Mouse (Mus musculus) T-helper 17 cell (primary cell): ENCODE measurements around the gene Lamtor5.

ENCODE experiments used
- in situ Hi-C, 2 experiments: fragments of 300-600 bp; cut with MboI, MseI; formaldehyde crosslinking; loops; 1 replicate in 1 of 2; 2 replicates in 1 of 2; pipeline ENCODE4 v1.15.1; 2025; ENCODE audit warnings: high pct_unique_total_duplicates in 2 of 2

The Lamtor5 gene

GRCm38 (mm10) chr3:107278479-107279269 is at the start of gene Lamtor5:
TSS of gene Lamtor5 (plus strand) at chr3:107278858.
- in situ Hi-C loops = no loop called here

GRCm38 (mm10) chr3:107229221-107229620 is 49.4 kb upstream of the Lamtor5 start:
- in situ Hi-C loops = no loop called here

GRCm38 (mm10) chr3:107229822-107230221 is 48.8 kb upstream of the Lamtor5 start:
- in situ Hi-C loops = loop anchor here (5.0 to 10.0 kb wide), 2 partner anchors 335 to 347 kb away; no protein-coding TSS in a partner anchor

- in situ Hi-C loops = loop anchor here (5.0 to 10.0 kb wide), 2 partner anchors 334 to 347 kb away; no protein-coding TSS in a partner anchor
Observed at GRCm38 (mm10) chr3:107230527-107230926, 48.1 kb upstream of the Lamtor5 start, which contains the start of gene A630076J17Rik. TSS of gene A630076J17Rik (plus strand) at chr3:107230614.

DNA sequence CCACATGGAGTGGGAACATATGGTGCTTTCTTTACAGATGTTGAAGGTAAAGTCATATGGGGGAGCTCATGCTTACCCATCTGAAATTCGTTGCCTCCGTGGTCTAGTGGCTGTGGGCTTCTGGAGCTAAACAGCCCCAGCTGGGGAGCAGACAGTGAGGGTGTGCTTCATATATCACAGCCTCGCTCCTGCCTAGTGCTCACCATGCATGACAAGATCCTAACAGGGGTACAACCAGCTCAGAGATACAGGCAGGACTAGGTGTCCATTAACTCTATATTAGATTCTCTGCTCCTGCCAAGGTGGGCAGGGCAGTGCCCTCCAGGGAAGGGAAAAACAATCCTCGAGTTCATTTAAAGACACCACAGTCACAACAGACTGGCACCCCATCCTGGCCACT is 47.5 kb upstream of the Lamtor5 start:
- in situ Hi-C loops = loop anchor here (5.0 to 10.0 kb wide), 2 partner anchors 334 to 346 kb away; no protein-coding TSS in a partner anchor

DNA sequence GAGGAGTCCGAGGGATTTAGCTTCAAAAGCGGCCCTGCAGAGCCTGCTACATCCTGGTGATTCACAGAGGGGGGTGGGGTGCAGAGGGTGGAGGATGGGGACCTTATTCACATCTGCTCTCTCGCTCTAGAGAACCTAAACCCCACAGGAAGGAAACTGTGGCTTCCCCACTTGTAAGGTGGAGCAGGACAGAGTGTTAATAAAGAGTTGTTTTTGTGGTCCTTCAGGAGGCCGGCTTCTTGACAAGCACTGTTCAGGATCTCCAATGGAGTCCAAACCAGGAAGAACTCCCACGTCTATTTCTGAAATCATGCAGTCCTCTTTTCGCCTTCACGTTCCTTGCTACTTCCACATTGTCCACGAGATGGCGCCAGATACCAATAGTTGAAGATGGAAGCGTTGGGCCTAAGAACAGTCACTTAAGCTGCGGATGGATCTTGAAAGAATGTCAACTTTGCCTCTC is 45.3 kb upstream of the Lamtor5 start:
- in situ Hi-C loops = loop anchor here (5.0 to 10.0 kb wide), 2 partner anchors 331 to 344 kb away; no protein-coding TSS in a partner anchor

- in situ Hi-C loops = loop anchor here (5.0 to 10.0 kb wide), 2 partner anchors 331 to 343 kb away; no protein-coding TSS in a partner anchor
Observed at GRCm38 (mm10) chr3:107233945-107234344, 44.7 kb upstream of the Lamtor5 start.

GRCm38 (mm10) chr3:107238051-107238450 is 40.6 kb upstream of the Lamtor5 start:
- in situ Hi-C loops = loop anchor here (5.0 to 10.0 kb wide), 3 partner anchors 229 to 327 kb away; no protein-coding TSS in a partner anchor

GRCm38 (mm10) chr3:107238471-107238980 is 40.1 kb upstream of the Lamtor5 start:
- in situ Hi-C loops = loop anchor here (5.0 to 10.0 kb wide), 3 partner anchors 229 to 326 kb away; no protein-coding TSS in a partner anchor

GRCm38 (mm10) chr3:107239607-107240006 is 39.1 kb upstream of the Lamtor5 start, which contains the start of gene Prok1:
TSS of gene Prok1 (minus strand) at chr3:107239707.
- in situ Hi-C loops = loop anchor here (5.0 to 10.0 kb wide), 3 partner anchors 228 to 325 kb away; no protein-coding TSS in a partner anchor

DNA sequence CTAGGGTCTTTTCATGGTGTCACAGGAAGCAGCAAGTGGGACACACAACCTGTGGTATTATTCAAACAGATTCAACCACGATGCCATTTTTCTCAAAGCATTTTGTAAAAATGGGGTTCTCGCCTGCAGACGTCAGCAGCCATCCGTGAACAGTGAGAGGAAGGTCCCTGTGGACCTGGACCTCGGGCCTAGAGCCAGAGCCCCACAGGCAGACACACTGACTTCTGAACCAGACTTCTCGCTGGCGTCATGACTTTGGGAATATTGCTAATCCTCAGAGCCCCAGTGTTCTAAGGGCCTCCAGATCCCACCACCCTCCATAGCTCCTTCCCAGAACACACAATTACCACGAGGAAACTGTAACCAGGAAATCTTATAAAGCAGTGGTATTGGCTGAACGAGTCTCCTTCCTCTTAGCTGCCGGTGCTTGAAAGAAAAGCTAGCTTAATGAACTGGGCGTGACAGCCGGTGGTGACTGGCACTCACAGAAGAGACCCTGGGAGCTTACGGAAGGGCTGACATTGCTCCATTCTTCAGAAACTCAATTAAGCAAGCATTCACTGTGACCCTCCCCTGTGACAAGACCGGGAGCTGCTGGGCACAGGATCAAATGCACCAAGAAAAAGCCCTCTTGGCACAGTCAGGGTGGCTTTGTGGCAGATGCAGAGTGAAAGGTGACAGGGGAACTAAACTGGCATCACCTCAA is 37.1 kb upstream of the Lamtor5 start:
- in situ Hi-C loops = no loop called here

- in situ Hi-C loops = no loop called here
Observed at GRCm38 (mm10) chr3:107246876-107247275, 31.8 kb upstream of the Lamtor5 start.

DNA sequence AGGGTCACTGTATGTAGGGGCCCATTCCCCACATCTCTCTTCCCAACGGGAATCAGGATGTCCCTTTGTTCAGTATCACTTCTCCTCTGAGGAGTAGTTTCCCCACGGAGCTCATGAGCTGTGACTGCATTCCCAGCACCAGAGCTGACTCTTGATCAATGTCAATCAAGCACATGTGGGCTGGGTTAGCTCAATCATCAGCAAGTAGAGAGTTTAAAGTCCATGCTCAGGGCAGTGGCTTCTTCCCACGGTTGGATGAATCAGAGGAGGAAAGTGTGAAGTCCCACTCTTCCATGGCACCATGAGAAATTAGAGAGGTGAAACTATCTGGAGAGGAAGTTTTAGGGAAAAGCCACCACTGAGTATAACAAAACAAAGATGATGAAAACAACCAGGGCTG is 29.6 kb upstream of the Lamtor5 start:
- in situ Hi-C loops = no loop called here

- in situ Hi-C loops = no loop called here
Observed at GRCm38 (mm10) chr3:107250320-107250719, 28.3 kb upstream of the Lamtor5 start.

- in situ Hi-C loops = no loop called here
Observed at GRCm38 (mm10) chr3:107252035-107252434, 26.6 kb upstream of the Lamtor5 start.

- in situ Hi-C loops = no loop called here
Observed at GRCm38 (mm10) chr3:107253925-107254324, 24.7 kb upstream of the Lamtor5 start.

DNA sequence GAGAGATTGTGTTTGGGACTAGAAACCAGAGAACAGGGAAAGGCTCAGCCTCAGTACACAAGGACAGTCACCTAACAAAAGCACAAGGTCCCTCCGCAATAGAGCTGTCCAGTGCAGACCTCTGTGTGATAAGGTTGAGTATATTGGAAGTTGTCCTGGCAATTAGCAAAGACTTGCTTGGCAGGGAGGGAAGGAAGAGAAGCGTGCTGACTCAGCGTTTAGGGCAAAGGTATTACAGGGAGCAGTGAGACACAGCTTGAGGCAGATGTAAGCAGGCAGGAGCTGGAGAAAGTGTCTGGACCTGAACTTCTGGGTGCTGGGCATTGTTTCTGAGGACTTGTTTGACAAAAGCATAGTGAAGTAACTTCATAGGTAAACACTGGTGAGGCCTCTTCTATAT is 22.7 kb upstream of the Lamtor5 start:
- in situ Hi-C loops = no loop called here

- in situ Hi-C loops = no loop called here
Observed at GRCm38 (mm10) chr3:107256724-107257123, 21.9 kb upstream of the Lamtor5 start.

DNA sequence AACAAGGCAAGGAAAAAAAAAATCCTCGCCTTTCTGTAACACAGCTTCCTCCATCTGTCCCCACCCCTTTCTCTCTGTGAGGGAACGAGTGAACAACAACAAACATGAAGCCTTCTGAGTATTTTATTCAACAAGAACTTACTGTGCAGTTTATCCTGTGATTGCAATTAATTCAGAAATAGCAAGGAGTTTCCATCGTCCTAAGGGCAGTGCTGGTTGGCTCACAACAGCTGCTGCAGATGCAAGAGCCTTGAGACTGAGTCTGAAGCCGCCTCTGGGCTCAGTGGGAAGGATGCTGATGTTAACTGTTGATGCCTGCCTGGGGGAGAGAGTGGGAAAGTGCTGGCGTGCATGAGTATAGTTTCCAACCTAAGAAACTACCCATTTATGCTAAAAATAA is 20.7 kb upstream of the Lamtor5 start:
- in situ Hi-C loops = no loop called here

DNA sequence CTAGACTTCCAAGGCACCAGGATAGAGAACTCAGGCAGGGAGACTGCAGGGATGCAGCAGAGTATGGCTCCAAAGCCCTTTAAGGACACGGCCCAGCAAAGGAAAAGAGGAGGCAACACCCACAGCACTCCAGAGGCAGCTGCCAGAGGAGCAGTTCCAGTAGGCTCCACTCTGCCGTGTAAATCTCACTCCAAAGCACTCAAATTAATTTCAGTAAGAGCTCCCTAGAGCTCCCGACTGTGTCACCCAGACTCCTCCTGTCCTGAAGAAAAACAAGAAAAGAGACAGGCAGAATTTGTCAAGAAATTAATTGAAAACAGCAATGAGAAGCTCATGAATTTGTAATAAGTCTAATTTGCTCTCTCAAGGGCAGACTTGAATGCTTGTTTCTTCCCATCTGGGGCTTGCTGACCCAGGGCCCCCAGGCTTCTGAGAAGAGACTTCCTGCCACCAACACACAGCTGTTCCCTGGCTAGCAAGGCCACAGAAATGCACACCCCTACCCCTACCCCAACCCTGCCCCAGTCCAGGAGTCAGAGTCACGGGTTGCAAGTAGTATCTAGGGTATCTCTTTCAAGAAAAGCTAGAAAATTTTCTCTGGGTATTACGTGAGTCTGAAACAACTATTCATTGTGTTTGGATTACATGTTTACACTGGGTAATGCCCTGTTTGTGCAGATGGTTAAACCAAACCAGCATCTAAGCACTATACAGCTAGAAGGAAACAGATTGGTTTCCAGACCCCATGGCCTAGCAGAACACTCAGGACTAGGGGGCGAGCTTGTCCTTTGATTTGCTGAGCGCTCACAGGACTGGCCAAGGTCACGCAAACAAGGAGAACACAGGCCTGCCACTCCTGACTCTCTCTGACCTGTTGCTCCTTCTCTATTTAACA is 17.5 kb upstream of the Lamtor5 start:
- in situ Hi-C loops = no loop called here

DNA sequence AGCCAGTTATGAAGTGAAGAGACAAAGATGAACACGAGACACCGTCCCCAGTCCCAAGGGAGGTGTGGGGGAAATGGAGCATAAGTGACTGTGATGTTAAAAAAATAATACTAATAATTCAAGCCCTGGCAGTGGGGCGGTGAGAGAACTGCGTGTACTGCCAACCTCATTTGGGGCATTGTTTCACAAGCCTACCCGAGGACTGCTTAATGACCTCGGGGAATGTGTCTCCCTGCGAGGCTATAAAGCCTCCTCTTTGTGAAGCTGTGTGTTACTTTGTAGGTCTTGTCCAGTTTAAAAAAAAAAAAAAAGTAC is 16.9 kb upstream of the Lamtor5 start:
- in situ Hi-C loops = no loop called here
